Mouse (Mus musculus) retina, embryonic 14.5 days (tissue): ENCODE data around the gene Ptgfrn.

Source experiments
- DNase-seq: peaks from one replicate; pipeline ENCODE4 v3.0.0-alpha.2; 2015; ENCODE audit warnings: low spot score

The Ptgfrn gene

DNA sequence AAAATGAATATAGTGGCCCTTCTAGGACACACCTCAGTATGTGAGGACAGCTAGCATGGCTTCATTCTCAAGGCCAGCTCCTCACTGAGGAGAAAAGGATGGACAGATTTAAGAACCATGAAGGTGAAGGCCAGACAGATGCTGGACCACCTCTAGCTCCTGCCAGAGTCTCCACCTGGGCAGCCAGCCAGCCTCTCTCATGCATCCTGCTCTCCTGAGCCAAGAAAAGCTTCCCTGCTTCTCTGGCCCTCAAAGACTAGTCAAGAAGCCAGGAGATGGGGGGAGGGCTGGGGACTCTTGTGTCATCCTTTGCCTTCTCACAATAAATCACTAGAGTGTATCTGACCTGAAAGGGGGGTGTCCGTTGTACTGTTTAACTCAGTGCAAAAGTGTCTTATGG, 31.7 kb downstream of the Ptgfrn start:
- no peak for DNase-seq

- DNase-seq = no peak
These were observed 32.4 kb downstream of the Ptgfrn start for GRCm38 (mm10) chr3:101077710-101078100.

- no peak for DNase-seq
These were observed 32.9 kb downstream of the Ptgfrn start for GRCm38 (mm10) chr3:101076966-101077709.

GRCm38 (mm10) chr3:101075866-101076265, 34.2 kb downstream of the Ptgfrn start:
- DNase-seq = no peak

DNA sequence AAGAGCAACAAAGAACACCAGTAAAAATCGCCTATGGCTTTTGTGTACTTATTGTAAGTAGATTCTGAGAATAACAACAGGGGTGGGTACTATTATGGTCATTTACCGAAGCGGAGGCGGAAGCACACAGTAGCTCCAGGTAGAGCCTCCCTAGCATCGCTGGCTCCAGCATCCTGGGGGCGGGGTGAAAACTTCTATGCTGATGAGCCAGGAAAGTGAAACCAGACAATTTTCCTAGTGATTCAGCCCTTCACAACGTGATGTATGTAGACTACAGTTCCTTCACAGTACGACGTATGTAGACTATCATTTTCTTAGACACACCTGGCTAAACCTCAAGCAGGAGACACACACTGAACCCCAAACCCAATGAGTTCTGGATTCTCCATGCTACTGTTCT, 36.7 kb downstream of the Ptgfrn start:
- DNase-seq = no peak

GRCm38 (mm10) chr3:101072506-101073215, 37.4 kb downstream of the Ptgfrn start:
- no peak for DNase-seq

GRCm38 (mm10) chr3:101071576-101071975, 38.5 kb downstream of the Ptgfrn start:
- no peak for DNase-seq

- DNase-seq = no peak
These were observed 39.3 kb downstream of the Ptgfrn start for GRCm38 (mm10) chr3:101070796-101071235.

DNA sequence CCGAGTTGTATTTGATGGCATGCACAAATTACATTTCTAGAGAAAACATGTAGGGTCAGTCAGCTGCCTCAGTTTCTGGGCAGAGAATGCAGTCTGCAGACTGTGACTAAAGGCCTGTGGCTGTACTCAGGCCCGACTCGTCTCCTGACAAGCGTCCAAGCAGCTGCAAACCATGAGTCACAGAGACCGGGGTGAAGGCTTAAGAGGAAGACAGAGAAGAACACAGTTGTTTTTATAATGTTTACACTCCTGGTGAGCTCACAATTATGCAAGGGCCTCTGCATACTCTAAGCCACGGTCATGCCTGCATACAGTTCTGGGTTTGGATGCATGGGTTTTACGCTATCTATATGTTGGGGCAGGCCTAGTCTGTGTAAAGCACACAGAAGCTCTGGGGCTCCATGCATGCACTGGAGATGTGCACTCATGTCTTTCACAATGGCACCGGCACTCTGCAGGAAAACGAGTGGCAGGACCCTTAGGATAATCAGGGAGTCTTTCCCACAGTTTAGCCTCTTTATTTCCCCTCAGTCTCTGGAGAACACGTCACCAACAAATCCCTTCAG, 39.8 kb downstream of the Ptgfrn start:
- DNase-seq = no peak

DNA sequence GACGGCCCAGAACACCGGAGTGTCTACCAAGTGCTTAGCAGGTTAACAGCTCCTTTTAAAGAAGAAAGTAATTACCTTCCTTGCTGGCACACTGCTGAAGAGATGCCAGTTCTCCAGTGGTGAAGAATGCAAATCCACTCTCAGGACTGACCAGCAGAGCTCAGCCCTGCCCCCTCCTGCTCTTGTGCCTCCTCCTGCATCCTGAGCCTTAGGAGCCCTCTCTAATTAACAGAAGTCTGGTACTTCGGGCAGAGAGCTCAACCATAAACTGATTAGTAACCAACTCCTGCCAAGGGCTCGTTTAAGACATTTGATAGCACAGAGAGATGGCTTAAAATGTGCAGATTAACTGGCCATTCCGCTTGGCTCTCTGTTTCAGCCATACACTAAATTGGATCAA, 41.4 kb downstream of the Ptgfrn start:
- peak; percentile 54 for DNase-seq

DNA sequence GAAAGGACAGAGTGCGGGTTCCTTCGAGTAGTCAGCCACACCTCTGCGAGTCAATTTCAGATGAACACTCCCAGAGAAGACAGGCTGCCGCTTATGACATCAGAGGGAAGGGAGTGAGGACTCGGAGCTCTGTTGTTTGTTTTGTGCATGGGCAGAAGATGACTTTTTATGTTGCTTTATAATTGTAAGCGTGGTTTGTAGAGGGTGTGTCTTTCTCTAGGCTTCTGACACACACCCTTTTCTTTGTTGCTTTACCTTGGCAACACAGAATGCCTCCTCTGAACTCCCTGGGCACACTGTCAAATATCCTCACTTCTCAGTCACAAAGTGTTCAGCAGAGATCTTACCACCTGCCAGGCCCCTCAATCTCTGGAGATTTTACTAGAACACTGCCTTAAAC, 43.9 kb downstream of the Ptgfrn start:
- DNase-seq = no peak

DNA sequence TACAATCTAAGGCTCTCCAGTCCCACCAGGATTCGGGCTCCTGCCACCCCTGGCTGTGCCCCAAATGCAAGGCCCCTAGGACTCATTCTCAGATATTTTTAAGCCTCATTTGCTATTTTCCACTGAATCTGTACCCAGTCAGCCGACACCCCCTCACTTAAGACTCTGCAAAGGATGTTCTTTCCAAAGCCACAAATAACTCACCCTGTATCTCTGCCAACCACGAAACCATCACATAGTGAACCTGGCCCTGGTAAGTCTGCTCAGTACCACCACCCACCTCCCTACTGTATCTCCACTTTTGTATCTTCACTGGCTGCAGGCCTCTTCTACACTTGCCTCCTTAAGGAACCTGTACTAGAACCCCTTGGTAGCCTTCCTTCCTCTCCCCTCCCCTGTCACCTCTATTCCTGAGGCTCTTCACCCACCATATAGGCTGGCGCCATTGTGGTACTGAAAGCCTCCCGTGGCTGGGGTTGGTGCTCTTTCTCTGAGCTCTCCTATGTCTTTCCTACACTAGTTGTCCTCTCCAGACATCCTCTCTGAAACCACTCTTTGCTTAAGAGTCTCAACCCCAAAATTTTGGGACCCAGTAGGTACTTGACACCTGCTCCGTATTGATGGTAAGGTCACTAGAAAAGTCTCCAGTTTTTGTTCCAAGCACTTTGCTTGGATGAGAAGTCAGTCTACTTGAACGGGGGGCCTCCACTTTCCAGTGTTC, 48.1 kb downstream of the Ptgfrn start:
- no peak for DNase-seq

- no peak for DNase-seq
These were observed 50.9 kb downstream of the Ptgfrn start for GRCm38 (mm10) chr3:101059214-101059613.

GRCm38 (mm10) chr3:101058203-101058602, 51.9 kb downstream of the Ptgfrn start:
- DNase-seq = no peak

GRCm38 (mm10) chr3:101055216-101055615, 54.9 kb downstream of the Ptgfrn start:
- no peak for DNase-seq

DNA sequence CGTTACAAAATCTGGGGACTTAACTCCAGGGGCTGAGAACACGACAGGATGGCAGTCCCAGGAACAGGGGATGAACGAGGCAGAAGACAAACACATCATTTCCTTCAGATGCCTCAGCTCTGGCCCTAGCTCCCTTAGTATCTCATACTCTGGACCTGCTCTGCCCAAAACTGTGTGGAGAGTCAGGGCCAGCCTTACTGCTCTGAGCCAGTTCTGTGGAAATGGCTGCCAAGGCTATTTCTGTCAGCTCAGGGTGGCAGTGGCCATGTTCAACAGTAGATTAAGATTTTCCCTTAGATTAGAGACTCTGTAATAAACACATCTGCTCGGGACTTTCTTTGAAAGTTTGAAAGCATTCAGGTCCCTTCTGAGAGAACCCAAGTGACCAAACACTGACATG, 58.5 kb downstream of the Ptgfrn start:
- no peak for DNase-seq

DNA sequence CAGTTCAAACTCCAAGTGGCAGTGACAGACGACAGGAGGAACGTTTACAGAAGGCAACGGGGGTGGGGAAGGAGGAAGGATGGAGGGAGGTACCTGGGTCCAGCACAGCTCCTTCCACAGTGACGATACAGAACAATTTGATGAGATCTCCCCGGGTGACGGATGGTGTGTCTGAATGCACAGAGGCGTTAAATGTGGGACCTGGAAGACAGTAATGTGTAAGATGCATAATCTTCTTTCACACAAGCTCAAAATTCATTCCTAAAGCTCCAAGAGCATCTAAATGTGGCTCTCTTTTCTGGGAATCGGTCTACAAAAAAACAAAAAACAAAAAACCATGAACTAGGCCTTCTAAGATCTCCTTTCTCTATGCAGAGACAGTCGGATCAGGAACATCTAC, 60.1 kb downstream of the Ptgfrn start:
- no peak for DNase-seq

GRCm38 (mm10) chr3:101048781-101049180, 61.3 kb downstream of the Ptgfrn start:
- no peak for DNase-seq

- DNase-seq = peak; percentile 12
These were observed 62.3 kb downstream of the Ptgfrn start for GRCm38 (mm10) chr3:101047586-101048275.

DNA sequence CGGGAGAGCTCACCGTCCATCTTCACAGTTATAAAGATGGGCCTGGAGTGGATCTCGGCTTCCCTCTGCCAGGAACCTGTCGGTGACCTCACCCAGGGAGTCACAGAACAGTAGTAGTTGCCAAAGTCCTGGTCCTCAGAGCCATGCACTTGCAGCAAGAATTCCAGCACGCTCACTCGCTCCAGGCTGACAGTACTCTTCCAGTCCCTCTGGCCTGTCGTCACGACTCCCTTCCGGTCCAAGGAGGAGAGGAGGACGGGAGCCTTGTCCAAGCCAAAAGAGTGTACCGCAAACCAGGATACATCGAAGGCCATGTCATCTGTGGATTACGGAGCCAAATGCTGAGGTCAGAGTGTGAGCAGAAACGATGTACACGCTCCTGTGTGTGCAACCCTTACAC, 64.6 kb downstream of the Ptgfrn start:
- no peak for DNase-seq

DNA sequence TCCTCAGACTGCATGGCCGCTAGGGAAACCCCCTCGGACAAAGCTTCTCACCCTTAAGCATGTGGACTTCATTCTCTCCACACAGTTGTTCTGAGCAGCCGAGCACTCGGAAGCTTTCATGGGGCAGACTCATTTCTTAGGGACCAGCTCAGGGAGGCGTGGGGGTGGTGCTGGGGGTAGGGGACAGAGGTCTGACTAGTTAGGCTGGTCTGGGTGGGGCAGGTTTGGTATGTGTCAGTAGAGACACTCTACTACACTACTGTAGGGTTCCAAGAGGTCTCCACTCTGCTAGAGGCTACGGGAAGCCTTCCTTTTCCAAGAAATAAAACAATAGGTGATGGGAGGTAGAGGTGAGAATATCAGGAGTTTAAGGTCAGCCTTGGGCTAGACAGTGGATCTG, 65.4 kb downstream of the Ptgfrn start:
- no peak for DNase-seq

- DNase-seq = peak; percentile 5
These were observed 68.1 kb downstream of the Ptgfrn start for GRCm38 (mm10) chr3:101041997-101042396.
